Mouse (Mus musculus): ENCODE results near the gene Tagln2.

DNA sequence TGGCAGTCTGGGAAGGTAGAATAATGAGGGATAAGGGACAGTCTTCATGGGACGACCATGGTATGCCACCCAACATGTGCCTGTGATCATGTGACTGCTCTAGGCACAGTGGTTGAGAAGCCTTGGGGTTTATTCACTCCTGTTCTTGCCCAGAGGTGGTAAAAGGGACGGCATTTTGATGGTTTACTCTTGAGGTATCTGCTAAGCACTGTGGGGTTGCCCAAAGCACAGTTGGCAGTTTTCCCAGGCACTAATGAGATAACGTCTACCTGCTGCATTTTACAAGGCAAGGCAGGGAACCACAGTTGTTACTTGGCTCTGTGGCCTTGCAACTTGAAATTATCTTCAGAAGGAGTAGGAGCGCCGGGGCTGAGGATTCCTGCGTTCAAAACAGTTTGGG, 40.0 kb downstream of the Tagln2 start:
- TF ChIP-seq HCFC1 (IDR thresholded peaks at IDR 0.05; ENCODE audit: borderline replicate concordance, insufficient read depth, low read length) (no peak), MAFK (IDR thresholded peaks at IDR 0.05; ENCODE audit: insufficient read depth, low read depth, low read length) (no peak)

Measured in ES-E14 (cell line).